Mouse (Mus musculus) heart, adult 8-10 months (tissue): ENCODE measurements at regions not wholly inside any gene's neighbourhood (a gene's known extent, or its start where the extent isn't known, plus 50 kb on each side); places are given as distances from the start of the nearest gene placed in this dataset.
"Not testable (repeated sequence)": the region's sequence is repeated elsewhere in the genome, so short reads cannot be mapped to it uniquely, and the experiment has no call there.

ENCODE experiments used
- DNase-seq: peaks from one replicate; pipeline ENCODE4 v3.0.0; 2022; ENCODE audit warnings: low spot score

DNA sequence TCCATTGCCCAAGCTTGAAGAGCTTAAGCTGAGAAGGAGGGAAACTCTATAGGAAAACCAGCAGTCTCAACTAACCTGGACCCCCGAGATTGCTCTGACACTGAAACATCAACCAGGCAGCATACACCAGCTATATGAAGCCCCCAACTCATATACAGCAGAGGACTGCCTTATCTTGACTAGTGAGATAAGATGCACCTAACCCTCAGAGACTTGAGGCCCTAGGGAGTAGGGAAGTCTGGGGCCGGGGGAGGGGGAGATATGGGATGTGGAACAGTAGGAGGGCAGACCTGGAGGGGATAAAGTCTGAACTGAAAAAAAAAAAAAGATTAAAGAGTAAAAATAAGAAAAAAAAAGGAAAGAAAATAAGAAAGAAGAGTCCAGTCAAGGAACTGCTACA, 540.5 kb upstream of the Pkdcc start:
- no peak for DNase-seq

DNA sequence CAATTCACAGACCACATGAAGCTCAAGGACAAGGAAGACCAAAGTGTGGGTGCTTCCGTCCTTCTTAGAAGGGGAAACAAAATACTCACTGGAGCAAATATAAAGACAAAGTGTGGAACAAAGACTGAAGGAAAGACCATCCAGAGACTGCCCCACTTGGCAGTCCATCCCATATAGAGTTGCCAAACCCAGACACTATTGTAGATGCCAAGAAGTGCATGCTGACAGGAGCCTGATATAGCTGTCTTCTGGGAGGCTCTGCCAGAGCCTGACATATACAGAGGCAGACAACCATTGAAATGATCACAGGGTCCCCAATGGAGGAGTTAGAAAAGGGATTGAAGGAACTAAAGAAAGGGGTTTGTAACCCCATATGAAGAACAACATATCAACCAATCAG, 548.5 kb upstream of the Pkdcc start:
- not testable (repeated sequence) for DNase-seq

DNA sequence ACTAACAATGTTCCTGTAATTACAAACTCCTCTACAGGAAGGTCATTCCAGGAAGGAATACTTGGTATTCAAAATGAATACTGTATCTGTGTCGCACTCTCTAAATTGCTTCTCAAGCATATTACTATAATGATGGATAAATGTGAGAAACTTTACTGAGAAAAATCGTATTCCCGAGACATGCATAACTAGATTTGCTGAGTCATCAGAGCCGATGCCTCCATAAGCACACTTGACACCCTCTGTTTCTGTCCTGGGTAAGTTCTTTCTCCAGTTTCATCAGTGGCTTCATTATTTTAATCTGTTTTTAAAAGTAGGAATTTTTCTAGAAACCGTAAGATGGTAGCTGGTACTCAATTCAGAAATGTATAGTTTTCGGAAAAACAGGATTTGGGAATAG, 550.7 kb upstream of the Pkdcc start:
- no peak for DNase-seq

DNA sequence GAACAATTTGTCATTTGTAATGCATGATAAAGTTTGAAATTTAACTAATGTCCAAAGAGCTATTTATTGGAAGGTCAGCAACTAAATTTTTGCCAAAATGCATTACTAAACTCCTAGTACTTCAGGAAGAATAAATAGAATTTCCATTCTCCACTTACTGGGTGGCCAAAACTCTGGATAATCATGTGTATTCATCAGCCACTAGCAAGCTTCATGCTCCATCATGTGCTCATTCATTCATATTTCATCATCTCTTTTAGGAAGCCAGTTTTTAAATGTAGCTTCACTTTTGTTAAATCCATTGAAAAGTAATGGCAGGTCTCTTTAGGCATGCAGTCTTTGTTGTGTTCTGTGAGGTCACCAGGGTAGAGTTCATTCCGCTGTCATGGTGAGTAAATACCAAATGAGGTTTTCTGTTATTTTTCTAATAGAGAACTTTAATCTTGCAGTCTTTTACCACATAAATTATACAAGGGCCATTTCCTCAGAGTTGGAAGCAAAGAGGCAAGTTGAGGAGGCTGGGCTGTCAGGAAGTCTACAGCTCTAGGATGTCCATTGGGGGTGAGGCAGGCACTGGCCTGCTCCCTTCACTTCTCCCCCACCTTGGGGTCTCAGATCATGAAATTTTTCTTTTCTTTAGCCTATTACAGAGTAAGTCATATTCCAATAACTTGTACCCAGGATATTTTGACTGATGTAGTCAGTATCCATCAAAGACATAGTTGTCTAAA, 578.5 kb upstream of the Pkdcc start:
- no peak for DNase-seq

DNA sequence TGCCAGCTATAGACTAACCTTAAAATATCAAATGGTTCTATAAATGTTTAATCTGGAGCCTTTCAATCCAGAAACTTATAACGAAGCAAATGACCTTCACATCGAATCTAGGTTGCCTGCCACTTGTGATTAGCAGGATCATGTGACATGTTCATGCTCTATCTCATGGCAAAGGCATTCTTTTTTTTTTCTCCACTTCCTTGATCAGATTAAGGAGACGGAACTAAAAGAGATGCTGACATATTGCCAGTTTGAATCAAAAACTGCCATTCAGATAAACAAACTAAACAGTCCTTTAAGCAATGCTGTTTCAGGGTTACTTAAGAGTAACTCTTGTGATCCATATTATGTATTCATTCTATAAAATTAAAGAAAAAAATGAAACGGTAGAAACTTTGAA, 579.2 kb upstream of the Pkdcc start:
- no peak for DNase-seq

DNA sequence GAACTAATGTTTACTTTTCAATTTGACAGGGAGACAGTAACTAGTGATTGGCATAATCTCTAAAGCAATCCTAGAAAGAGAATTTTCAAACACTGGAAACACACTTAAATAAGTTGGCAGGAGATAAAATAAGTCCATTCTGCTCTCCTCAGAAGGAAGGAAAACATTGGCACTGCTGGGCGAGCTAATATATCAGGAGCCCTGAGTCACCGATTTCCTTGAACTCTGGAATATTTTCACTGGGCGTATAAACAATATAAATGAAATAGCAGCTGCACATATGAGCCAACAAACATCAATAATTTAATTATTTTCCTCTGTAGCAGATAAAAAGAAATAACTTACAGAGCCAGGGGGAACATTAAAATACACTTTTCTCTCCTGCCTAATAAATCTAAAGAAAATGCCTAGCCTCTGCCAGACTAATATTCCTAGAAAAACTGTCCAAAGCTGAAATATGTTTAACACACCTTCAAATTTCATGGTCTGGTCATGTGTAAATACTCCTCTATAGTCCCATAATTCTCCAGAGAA, 608.4 kb upstream of the Pkdcc start:
- no peak for DNase-seq

DNA sequence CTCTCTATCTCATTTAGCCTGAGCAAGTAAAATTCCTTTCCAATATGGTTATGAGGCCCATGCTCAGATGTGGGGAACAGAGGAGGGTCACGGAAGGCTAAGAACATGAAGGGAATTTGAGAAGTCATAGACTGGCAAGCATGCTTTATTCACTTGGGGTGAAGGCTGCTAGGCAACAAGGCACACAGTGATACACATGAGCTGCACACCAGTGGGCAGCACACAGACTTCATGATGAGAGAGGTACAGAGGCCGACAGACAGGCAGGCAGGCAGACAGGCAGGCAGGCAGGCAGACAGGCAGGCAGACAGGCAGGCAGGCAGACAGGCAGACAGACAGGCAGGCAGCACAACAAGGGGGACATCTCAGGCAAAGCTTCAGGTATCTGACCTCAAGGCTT, 631.3 kb upstream of the Pkdcc start:
- no peak for DNase-seq

DNA sequence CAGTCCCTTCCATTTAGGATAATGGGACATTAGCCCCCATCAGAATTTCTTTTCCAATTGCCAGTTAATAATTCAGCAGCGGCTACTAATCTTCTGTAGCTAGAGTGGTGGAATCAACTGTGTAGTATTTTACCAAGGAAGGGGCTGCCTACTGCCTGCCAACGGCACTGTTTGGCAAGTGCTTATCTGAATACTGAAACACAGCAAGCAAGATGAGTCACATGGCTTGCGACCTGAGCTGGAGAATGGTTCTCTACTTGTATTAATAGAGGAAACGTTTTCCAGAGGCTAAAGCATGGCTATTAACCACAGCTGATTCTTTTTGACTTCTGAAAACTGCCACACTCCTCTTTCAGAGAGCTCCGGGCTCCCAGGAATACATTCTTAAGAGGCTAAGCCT, 681.6 kb upstream of the Pkdcc start:
- peak; percentile 20 for DNase-seq

DNA sequence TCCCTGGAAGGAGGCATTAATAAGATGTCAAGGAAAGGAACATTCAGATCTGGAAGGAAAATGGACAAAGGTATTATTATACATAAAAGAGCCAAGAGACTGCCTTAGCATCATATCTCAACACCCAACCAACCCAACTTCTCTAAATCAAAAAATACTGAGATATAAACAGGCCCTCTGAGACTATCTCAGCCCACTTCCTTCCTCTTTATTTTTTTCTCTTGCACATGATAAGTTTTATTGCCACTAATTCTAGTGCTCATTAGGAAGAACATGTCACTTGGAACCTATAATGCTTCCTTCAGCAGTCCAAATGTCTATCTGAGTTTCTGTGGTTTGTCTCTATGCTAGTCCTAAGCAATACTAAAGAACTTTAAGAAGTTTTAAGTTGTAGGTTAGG, 697.0 kb upstream of the Pkdcc start:
- no peak for DNase-seq

DNA sequence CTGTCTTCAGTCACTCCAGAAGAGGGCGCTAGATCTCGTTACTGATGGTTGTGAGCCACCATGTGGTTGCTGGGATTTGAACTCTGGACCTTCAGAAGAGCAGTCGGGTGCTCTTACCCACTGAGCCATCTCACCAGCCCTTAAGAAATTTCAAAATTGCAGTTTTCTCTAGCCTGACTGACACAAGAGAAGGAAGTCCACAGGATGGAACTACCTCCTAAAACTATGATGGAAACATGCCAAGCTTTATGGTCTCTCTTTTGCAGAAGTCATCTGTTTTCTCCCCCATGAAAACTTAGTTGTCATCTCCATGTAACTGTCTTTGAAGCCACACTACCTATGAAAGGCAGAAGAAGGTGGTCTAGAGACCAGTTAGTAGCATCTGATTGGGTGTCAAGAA, 698.2 kb upstream of the Pkdcc start:
- no peak for DNase-seq

DNA sequence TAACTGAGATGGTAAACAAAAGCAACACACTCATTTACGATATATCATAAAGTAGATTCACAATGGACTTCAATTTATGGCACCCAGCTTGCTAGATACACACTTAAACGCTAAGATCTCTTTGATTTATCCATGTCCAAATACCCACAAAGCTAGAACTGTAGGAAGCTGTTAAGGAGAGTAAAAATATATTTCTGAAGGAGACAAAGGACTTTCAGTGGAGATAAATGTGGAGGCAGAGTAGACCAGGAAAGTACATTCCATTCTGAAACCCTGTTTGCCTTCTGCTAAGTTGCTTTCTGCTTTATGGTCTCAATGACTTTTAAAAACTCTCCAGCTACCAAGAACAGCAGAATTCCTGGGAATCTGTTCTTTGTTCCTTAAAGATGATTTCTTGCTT, 701.3 kb upstream of the Pkdcc start:
- no peak for DNase-seq

DNA sequence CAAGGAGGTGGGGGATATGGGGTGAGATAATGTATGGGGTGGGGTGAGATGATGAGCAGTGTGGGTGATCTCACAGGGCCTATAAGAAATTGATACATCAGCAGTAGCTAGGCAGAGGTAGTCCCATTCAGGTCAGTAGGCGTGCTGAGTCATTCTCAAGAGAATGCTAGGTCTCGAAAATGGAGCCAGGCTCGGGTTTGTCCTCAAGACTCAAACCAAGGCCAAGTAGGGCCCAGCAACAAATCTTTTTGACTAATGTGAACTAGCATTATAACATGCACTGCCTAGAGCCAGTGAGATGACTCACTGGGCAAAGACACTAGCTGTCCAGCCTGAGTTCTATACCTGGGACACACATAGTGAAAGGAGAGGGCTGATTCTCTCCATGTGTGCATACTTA, 710.8 kb upstream of the Pkdcc start:
- no peak for DNase-seq

DNA sequence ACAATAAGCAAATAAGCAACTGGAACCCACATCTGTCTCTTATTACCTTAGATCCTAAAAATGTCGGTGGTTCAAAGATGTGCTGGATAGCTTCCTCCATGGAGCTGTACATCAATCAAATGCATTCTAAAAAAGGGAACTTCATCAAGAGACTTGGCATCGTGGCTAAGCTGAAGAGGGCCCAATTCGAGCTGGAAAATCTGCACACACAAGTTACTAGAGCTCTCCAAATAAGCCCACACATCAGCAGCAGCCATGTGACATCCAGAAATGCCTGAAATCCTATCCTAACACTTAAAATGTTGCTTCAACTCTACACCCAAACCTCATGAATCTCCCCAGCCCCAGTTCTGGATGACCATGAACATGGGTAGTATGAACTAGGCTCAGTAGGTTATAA, 729.5 kb upstream of the Pkdcc start:
- no peak for DNase-seq

DNA sequence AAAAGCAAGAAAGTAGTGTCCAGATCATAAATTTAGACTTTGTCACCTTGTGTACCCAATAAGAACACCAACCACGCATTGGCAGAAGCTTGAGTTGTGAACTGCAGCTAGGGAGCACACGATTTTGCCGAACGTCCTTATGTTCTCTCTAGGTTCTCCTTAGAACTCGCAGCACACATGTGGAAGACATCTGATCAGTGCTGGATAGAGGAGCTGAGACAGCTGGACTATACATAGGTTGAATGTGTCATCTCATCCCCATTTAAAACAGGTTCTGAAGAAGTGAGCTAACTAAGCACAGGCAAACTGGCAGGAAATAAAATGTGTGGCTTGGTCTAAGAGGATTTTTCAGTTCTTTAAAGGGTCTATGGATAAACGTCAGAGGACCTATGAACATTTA, 730.5 kb upstream of the Pkdcc start:
- DNase-seq: no peak

DNA sequence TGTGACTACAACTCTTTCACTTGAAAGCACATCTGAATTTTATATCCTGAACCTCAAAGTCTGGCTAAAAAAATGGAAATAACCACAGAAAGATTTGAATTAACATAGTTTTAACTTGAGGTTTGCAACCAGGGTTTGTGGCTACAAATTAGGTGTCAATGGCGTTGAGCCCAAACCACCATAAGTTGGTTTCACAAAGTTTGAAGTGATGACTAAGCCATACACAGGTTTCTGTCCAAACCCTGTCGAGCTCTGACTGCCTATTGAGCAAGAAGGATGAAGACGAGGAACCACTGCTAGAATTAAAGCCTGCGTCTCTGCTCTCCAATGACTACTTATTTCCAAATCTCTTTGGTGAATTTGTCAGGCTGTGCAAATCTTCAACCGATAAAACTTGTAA, 719.8 kb upstream of the Slc8a1 start:
- DNase-seq: no peak

DNA sequence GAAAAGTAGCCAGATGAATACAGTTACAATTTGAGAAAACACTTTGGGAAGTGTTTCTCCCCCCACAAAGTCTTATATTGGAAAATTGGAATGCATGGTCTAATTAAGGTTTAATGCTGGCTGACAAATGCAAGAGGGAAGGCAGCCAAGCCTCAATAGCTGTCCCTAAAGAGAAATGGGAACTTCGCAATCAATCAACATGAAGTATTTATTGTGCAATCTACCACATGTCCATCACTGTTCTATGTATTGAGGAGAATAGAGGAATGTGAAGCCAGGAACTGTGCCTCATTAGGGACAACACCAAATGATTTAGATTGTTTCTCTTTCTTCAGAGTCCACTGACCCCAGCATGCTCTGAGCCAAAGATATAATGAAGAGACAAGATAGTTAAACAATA, 715.7 kb upstream of the Slc8a1 start:
- no peak for DNase-seq

DNA sequence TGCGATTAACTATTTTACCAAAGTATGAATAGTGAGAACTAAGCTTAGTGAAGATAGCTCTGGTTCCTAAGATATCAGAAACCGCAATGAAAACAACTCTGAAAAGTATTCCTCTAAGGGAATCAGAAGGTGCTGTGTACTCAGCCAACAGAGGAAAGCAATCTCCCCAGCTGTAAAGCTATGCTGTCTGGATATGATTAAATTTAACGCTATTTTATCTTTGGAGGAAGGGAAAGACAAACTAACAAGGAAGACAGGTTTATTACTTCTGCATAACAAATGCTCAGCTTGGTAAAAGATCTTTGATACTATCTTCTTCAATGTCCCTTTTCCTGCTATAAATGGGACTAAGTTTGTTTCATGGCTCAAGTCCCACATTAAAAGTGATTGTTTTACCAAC, 700.9 kb upstream of the Slc8a1 start:
- DNase-seq: no peak

DNA sequence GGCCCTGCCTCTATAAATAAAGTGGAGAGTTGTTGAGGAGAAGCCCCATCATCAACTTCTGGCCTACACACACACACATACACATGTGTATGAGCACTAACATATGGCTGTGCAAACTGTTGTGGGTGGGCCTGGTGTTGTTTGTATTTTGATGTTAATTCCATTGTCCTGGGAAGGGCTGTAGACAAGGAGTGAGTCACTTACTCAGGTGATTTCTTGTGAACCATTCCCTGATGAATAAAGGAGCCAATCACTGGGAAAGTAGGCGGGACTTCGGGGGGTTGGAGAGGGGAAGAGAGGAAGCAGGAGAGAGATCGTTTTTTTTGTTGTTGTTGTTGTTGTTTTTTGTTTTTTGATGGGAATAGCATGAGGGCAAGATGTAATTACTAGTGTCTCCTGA, 699.0 kb upstream of the Slc8a1 start:
- no peak for DNase-seq

DNA sequence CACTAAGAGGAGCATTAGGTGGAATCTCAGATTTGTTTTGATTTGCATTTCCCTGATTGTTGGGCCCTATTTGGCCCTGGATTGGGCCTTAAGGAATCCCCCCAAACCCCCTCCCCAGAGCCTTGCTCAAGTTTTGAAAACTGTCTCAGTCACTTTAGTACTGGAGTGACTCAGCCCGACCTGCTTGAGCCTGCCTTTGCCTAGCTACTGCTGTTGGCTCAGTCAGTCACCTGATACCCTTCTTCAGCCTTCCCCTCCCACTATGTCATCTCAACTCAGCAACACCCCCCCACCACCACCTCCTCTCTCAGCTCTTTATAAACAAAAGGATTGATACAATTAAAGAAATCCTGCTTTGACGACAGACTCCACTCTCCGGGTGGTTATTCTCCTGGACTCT, 694.5 kb upstream of the Slc8a1 start:
- no peak for DNase-seq

DNA sequence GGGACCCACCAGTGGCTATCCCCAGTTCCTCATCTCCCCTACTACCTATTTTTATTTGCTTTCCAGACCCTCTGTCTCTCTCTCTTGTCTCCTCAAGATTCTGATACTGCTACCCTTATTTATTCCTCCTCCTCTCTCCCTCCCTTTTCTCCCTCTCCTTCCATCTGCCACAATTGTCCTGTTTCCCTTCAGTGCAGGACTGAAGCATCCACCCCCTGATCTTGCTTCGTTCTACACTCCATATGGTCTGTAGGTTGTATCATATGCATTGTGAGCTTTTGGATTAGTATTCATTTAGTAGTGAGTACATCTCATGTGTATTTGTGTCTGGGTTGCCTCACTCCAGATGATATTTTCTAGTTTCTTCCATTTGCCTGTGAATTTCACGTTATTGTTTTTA, 670.1 kb upstream of the Slc8a1 start:
- DNase-seq: no peak

DNA sequence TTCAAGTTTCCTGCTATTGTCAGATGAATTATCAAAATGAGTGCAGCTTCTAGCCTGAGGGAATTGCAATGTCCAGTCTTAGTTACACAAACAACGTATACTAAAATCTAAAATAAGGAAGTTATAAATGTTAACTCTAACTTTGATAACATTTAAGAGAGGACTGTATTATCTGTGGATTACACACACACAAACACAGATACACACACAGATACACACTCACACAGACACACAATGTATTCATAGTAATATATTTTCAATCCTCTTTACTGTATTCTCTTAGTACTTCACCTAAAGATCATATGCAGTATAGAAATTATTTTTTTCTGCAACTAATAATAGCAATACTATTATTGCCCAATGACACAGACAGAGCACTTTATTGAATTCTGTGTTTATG, 661.2 kb upstream of the Slc8a1 start:
- DNase-seq: no peak

DNA sequence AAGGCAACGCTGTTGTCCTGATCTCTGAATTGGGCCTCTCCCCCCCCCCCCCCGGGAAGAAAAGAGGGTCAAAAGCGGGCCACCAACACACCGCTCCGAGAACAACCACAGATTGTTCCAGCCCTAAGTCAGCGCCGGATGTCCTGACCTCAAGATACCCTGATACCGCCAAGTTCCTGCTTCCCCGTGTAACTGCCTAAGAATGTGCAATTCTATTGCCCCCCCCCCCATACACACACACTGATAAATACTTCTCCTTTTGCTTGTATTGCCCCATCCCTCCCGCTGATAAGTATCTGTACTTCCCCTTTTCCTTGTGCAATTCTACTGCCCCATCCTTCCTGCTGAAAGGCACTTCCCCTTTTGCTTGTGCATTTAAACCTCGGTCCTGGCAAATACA, 641.2 kb upstream of the Slc8a1 start:
- not testable (repeated sequence) for DNase-seq

DNA sequence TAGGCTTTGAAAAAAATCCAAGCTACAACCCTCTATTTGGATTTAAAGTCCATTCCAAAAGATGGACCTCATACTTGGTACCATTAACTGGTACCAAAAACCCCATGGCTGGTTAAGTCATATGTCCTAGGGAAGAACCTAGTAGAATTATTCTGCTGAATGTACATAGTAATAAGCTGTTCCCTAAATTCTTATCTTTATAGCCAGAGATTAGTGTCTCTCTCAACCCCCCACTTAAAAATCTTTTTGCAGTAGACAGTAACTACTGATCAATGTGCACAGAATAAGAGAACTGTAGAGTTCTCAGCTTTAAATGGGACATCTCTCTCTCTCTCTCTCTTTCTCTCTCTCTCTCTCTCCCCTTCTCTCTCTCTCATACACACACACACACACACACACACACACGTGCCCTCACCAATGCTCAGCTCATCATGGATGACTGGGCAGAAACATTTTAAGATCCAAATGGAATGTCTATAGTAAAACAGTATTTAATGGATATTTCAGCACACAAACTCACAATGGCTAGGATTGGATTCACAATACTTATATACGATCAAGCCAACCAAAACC, 640.2 kb upstream of the Slc8a1 start:
- DNase-seq: no peak

DNA sequence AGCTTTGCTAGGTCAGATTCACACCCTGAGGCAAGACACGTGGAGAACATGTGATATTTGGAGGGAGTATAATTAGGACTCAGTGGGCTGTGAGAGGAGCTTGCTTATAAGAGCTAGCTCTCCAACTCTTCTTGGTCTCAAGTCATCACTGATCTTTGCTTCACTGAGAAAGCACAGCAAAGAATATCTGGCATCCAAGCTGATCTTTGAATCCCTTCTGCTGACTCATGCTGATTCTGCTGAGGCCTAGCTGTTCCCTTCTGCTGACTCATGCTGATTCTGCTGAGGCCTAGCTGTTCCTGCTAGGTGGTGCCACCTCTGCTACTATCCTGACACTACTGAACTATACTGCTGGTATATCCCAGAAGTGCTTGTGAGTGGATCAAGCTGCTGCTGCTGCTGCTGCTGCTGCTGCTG, 639.0 kb upstream of the Slc8a1 start:
- no peak for DNase-seq
